Mouse (Mus musculus) cerebellum, postnatal 25 days (tissue): Measurements from ENCODE around the gene Gle1.
"Not testable (repeated sequence)": the region's sequence is repeated elsewhere in the genome, so short reads cannot be mapped to it uniquely, and the experiment has no call there.

Experiments
- DNase-seq, 2 experiments: peaks; one replicate each; pipeline ENCODE4 v3.0.0; 2021; ENCODE audit warnings: mixed read lengths in 2 of 2

Gene Gle1

DNA sequence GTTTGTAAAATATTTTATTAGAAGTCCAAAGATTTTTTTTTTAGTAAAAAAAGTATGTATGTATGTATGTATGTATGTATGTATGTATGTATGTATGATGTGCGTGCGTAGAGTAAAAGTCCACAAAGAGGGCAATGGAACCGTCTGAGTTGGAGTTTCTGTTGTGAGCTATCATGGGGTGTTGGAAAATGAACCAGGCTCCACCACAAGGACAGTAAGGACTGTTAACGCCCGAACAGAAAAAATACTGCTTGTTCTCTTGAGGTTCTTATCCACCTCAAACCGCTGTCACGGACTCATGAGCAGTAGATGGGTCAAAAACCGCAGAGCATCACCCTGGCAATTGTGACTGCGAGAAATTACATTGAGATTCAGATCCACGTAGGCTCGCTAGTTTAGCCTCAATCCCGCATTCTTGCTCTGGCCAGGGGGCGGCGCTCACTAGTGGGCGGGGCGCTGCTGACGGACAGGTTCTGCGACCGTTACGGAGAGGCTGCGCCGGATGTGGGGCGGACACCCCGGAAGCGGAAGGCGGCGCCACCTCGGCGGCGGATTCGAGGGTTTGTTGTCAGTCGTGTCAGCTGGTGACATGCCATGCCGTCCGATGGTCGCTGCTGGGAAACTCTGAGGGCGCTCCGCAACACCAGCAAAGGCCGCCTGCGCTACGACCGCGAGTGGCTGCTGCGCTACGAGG lies at the start of gene Gle1:
TSS of gene Gle1 (plus strand) at position 521 of the 694 bp plus-strand sequence.
- peak; percentile 97 to 98 for DNase-seq

DNA sequence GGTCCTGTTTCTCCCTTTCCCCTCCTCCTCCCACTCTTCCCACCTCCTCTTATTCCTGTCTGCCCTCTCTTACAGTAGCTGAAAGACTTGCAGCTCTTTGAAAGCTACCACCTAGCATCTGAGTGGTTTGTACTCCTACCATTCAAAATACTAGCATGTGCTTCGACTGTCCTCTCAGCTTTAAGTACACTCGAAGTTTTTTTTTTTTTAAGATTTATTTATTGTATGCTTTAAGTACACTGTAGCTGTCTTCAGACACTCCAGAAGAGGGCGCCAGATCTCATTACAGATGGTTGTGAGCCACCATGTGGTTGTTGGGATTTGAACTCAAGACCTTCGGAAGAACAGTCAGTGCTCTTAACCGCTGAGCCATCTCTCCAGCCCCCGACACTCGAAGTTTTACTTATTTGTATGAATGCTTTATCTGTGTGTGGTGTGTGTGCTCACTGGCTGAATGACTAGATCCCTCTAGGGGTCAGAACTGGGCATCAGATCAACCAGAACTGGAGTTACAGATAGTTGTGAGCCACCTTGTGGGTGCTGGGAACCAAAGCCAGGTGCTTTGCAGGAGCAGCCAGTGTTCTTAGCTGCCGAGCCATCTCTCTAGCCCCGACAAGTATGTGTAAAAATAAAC lies 48.5 kb upstream of the Gle1 start:
- not testable (repeated sequence) for DNase-seq

DNA sequence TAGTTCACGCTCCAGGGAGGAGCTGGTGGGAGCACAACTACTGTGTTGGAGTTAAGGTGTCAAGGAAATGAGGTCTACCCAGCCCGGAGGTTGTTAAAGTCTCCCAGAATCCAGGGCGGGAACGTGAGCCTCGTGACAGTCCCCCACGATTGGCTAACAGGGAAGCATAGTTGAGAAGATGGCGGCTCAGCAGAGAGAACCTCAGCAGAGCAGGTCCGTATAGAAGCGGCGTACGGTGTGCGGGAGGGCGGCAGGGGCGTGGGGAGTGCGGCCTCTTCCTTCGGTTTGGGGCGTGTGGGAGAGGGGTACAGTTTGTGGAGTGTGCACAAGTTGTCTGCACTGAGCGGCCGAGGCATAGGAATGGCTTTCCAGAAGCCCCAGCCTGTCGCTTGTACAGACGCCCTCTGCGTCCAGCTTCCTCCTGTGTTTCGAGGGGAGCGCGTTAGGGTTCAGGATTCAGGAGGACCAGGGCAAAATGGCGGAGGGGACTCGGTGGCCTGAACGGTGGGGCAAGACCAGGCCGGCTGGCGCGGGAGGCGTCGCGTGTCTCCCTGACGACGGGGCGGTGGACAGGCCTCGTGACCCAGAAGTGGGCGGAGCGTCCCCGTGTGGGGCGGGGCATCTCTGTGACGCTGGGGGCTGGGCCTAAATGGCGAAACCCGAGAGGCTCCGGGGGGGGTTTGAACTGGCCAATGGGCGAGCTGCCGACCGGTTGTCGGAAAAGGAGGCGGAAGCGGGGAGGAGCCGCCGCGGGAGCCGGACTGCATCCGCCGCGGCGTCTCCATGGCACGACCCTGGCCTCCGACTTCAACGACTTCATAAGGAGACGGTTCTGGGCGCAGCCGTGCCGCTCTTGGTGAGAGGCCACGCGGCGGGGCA lies 45.9 kb upstream of the Gle1 start, which contains the start of gene Odf2:
TSS of gene Odf2 (plus strand) at position 156 of the 879 bp plus-strand sequence.
- peak; percentile 100 for DNase-seq

DNA sequence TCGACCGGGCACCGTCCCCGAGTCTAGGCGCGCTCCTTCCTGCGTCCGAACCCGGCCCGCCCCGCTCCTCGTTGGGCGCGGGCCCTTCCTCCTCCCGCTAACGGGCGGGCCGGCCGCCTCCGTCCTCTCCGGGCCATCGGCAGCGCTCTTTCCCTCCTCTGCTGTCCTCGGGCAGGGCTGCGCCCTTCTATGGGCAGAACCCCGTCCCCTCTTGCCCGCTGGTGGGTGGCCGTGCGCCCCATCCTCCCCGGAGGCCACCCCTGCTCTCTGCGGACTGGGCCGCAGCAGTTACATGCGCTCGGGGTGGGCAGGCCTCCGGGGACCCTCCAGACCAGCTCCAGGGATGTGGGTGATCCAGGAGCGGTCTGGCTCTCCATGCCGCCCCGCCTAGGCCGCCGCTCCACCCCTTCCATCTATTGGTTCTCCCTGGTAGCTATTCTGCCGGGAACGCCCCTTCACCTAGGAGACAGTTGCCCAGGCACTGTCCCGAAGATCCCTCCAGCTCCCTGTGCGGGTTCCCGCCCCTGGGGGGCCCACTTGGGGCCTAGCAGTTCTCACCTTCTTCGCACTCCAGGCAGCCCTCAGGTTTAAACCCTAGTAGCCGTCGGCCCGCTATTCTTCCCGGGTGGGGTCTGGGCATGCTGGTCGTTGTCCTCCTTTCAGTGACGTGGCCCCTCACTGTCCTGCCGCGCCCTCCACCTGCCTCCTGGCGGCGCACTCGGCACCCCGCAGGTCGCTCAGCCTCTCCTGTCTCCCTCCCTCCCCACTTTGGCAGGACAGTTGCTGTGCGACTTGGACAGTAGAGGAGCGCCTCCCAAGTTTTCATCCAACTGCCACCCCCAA lies 45.0 kb upstream of the Gle1 start:
- peak; percentile 94 to 95 for DNase-seq

DNA sequence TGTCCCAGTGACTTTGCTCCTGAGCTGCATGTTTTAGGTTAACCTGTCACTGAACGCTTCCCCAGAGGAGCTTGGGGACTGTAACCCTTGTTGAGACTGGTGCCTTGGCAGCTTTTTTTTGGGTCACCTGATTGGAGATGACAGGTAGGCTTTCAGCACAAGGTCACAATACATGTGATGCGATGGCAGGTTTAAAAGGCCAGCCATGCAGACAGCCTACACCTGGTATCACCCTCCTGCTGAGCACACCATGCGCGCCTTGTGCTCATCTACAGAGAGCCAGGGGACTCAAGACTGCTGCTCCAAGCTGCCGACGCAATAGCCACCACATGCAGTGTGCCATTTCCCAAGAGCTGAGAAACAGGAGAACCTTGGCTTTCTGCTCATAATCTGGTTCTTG lies 43.5 kb upstream of the Gle1 start:
- peak; percentile 76 to 80 for DNase-seq

DNA sequence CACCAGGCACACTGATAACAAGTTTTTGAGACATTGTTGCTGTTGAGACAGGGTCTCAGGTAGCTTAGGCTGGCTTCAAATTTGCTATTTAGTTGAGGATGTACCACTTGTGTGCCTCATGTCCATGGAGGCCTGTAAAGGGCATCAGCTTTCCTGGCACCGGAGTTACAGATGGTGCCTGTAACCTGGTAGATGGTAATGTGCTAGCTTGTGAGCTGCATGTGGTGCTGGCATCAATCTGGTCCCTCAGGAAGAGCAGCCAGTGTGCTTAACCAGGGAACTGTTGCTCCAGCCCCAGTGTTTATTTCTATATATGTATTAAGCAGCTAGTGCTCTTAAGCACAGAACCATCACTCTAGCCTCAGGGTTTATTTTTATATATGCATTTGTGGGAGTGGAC lies 39.2 kb upstream of the Gle1 start:
- peak; percentile 60 to 71 for DNase-seq

DNA sequence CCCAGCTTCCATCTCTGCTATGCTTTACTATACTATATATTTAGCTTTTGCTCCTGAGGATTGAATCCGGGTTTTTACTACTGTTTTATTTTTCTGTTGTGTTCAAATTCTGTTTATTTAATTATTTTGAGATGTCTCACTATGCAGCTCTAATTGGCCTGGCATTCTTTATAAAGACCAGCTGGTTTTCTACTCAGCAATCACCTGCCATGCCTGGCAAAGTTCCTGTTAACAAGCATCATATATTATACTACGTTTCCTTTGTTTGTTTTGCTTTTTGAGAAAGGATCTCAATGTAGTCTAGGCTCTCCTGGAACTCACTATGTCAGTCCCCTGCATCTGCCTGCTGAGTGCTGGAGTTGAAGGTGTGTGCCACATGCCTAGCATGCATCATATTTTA lies 37.9 kb upstream of the Gle1 start:
- DNase-seq: peak in 1 of 2 experiments; percentile 44

DNA sequence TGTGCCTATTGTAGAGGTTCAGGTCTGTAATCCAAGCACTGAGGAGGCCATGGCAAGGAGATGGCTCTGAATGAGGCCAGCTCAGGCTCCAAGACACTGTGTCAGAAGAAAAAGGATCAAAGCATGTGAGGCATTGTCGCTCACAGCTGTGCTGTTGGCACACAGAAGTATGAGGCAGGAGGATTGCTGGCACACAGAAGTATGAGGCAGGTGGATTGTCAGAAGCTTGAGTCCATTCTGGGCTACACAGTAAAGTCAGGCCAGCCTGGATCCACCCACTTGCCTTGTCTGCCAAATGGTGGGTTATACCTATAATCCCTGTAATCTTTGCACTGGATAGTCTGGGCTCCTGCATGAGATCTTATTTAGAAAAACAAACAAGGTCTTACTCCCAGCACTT lies 37.1 kb upstream of the Gle1 start:
- DNase-seq: peak in 1 of 2 experiments; percentile 31

DNA sequence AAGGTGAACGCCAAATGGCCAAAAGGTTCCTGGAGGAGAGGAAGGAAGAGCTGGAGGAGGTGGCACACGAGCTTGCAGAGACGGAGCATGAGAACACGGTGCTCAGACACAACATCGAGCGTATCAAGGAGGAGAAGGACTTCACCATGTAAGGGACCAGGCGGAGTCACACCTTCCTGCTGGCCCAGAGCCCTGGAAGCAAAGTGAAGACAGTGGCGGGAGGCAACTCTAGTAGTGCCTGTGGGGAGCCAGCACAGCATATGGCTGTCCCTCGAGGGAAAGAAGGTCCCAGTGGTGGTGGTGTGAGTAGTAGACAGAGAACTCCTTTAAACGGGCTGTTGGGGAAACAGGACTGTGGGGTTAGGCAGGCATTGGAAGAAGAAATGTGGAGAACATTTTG lies 33.0 kb upstream of the Gle1 start:
- peak; percentile 54 to 63 for DNase-seq

DNA sequence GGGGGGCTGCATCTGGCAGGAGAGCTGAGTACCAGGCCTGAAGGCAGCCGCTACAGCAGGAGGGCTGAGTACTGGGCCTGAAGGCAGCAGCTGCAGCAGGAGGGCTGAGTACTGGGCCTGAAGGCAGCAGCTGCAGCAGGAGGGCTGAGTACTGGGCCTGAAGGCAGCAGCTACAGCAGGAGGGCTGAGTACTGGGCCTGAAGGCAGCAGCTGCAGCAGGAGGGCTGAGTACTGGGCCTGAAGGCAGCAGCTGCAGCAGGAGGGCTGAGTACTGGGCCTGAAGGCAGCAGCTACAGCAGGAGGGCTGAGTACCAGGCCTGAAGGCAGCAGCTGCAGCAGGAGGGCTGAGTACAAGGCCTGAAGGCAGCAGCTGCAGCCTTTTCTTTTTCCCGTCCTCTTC lies 27.1 kb upstream of the Gle1 start:
- not testable (repeated sequence) for DNase-seq

DNA sequence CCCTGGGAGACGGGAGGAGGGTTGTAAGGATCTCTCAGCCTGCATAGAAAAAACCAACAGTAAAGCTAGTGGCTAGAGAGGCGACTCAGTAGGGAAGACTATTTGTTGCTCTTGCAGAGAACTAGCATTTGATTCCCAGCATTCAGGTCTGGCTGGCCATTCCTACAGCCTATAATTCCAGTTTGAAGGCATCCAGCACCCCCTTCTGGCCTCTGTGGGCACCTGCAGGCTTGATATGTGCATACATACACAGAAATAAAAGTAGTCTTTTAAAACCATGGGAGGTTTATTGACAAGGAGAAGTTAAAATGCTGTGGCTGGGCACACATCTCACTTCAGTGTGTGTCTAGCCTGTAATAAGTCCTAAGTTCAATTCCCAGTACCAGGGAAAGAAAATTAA lies 25.2 kb upstream of the Gle1 start:
- DNase-seq: no peak

DNA sequence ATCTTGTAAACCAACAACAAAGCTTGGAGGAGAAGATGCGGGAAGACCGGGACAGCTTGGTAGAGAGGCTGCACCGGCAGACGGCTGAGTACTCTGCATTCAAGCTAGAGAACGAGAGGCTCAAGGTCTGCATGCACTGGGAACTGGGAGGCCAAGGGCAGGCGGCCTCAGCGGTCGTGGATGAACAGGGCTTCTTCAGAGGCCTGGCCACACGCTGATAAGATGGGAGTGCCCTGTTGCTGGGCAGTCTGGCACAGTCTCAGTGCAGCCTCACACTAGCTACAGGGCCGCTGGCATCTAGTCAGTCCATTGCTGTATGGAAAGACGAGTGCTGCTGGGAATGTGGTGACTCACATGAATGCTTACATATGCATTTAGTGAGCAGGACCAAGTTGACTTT lies 17.6 kb upstream of the Gle1 start:
- no peak for DNase-seq

DNA sequence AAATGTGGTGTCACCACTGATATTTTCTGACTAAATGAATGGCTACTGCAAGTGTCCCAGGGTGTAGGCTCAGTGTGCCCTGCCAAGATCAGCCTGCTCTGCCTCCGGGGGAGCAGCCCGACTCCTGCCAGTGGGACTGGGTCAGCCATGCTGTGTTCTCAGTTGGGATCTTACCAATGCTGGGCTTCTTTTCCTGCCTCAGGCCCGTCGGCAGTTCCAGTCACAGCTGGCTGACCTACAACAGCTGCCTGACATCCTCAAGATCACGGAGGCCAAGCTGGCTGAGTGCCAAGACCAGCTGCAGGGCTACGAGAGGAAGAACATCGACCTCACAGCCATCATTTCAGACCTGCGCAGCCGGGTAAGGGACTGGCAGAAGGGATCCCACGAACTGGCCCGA lies 13.2 kb upstream of the Gle1 start:
- DNase-seq: peak; percentile 62 to 68

DNA sequence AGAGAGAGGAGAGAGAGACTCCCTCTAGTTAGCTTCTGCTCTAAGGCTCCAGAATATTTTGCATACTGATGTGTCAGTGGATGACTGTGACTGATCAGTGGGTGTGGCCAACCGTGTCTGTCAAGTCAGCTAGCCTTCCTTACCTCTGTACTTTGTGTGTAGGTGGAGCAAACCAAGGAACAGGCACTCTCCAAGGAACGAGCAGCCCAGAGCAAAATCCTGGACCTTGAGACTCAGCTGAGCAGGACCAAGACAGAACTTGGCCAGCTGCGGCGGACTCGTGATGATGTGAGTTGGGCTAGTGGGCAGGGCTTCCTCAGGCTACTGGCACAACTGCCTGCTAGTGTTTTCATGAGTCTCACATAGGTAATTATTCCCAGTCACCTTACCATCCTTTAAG lies 8.7 kb upstream of the Gle1 start:
- no peak for DNase-seq

DNA sequence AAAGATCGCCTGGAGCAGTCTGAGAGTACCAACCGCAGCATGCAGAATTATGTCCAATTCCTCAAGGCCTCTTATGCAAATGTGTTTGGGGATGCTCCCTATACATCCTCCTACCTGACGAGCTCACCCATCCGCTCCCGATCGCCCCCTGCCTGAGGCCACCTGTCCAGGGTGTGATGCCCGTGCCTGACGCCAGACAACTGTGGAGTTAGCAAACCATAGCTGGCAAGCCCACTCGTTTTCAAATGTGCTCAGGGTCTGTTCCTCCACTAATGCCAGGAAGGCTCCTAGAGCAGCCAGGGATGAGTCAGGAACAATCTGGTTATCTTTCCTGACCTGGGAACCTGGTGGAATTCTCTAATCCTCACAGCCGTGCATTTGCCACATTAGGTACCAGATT lies 4.7 kb upstream of the Gle1 start:
- peak; percentile 98 for DNase-seq

DNA sequence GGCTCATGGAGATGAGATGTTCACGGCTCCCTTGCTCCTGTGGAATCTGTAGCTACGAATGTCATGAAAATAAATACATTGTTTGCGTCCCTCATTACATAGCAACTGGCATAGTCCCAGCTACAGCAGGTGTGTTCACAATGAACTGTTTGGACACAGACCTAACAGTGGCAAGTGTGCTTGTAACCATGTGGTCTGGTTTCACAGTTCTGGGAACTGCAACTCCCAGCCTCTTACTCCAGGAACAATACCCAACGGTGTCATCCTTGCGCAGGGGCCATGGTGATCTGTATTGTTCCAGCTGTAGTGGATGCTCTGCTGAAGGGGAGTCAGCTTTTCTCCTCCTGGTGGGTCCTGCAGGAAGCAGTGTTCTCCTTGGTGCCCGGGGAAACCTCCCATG lies 4.0 kb upstream of the Gle1 start:
- peak; percentile 52 to 53 for DNase-seq

DNA sequence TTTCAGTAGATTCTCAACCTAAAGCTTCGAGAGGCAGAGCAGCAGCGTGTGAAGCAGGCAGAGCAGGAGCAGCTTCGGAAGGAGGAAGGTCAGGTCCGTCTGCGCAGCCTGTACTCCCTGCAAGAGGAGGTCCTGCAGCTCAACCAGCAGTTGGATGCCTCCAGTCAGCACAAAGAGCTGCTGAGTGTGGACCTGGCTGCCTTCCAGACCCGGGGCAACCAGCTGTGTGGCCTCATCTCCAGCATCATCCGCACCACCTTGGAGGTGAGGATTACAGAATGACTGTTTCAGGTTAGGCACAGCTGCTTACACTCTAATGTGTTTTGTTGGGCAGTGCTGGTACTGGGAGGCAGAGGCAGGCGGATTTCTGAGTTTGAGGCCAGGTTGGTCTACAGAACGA lies 4.8 kb downstream of the Gle1 start:
- DNase-seq: no peak

DNA sequence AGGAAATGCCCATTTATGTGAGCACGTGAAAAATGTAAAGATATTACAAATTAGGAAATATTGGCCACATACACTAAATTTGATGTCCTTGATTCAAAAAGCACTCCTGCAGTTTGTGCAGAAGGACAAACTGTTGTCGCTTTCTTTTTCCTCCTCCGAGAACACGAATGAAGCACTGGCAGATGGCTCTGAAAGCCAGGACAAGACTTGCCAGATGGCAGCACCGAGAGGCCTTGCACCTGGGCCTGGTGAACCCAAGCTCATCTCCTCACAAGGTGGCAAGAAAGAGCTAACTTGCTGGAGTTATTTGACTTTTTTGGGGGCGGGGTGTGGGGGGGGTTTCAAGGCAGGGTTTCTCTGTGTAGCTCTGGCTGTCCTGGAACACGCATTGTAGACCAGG lies 5.6 kb downstream of the Gle1 start:
- peak in 1 of 2 experiments; percentile 64 for DNase-seq

DNA sequence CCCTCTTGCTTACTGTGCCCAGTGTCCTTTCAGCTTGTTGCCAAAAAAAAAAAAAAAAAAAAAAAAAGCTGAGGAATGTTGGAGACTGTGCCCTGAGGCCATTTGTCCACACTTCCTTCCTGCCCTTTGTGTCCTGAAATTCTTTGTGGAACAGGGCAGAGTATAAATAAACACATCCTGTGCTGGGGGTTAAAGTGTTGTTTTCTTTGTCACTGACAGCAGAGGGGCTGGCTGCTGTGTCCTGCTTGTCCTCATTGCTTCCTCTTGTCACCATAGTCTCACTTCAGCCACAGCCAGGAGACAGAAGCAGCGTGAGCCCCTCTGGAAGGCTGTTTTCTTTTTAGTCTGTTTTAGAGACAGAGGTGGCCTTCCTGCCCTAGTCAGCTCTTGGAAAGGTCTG lies 9.5 kb downstream of the Gle1 start:
- DNase-seq: no peak

DNA sequence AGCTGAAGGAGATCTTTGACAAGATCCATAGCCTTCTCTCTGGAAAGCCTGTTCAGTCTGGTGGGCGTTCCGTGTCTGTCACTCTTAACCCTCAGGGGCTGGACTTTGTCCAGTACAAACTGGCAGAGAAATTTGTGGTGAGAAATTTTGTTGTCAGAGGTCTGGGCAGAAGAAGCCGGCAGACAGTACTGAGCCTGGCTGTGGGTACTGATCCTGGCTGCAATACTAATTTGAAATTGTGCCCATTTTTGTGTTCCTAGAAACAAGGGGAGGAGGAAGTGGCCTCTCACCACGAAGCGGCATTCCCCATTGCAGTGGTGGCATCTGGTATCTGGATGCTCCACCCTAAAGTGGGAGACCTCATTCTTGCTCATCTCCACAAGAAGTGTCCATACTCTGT lies 13.7 kb downstream of the Gle1 start:
- DNase-seq: no peak

DNA sequence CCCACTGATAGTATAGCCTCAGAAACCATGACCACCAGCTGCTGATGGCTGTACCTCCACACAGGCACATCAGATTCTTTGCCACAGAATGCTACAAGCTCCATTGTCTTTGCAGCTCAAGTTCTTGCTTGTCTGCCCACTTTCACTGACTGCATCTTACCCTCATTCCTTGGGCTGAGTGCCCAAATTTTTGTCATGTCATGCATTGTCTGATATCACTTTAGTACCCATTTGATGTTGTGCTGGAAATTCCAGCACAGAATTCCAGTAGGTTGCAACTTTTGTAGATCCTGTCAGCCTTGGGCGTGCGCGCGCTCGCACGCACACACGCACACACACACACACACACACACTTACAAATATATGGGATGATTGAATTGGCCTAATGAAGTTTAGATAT lies 26.0 kb downstream of the Gle1 start:
- no peak for DNase-seq

DNA sequence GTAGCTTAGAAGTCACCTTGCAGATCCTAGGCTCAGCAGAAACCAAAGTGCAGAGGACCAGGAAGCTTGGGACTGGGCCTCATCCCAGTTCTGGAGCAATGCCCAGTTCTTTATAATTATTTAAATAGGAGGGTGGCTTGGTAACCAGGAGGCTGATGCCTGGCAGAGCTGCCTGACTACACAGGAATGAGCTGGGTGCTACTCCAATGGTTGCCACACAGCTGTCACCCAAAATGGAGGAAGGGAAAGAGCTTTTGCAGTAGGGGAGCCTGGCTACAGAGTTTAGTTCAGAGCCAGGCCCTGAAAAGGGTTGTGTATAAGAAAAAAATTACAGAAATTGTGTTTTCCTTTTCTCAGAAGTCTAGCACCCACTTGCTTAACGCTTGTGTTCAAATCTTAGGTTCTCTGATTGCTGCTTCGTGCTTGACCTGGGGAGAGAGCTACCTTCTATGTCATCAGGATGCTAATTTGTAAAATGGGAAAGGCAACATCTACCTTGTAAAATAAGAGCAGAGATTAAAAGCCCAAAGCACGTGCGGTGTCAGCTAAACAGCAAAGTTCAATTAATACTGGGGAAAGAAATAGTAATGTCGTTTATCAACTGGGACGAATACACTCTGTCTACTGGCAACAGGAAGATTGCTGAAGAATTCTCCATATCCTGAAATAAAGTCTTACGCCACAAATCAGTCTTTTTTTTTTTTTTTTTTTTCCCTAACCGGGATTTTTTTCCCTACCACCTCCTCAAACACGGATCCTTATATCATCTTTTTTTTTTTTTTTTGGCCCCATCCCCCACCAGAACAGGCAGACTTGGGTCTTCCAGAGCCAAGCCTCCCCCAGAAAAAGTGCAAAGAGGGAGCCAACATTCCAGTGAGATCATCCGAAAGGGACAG lies 29.4 kb downstream of the Gle1 start:
- DNase-seq: peak; percentile 44 to 52
